Mouse (Mus musculus): Measurements from ENCODE around the gene Aldh4a1. TPM values are rescaled to one million over a fixed set of nuclear protein-coding genes. Genes with fewer than 3 reads are reported as not detected.

The Aldh4a1 gene
- polyA plus RNA-seq, 1 experiment from 2014 or later: 25.3 TPM

DNA sequence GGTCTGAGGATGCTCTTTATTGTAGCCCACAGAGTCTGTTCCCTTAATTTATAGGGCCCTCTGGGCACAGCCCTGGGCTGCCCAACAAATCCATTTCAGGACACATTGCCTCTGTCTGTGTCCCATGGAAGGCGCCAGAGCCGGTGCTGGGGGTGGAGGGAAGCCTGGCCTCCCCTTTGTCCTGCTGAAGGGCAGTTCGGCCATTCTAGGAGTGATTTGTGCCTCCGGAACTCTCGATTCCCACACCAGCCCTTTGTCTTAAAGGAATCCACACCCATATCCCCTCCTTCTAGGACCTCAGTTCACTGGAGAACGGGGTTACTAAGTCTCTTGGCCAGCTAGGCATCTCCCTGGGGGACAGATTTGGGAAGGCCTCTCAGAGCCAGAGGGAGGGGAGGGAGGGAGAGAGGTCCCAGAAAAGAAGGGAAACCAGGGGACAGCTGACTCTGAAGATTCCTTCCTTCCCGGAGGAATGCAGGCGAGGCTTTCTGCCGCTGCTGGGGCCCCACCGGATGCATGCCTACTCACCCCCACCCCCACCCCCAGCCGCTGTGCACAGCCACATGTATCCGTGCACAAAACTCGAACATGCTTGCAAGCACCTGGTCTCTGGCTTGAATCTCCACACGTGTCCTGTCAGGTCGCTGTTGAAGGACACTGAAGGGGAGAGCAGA lies 41.9 kb upstream of the Aldh4a1 start:
- 1% methylated on average over 15 of the region's 15 CpGs for WGBS
- Histone ChIP-seq H3K9ac (replicated peaks) (peak overlapping the region; percentile 48), H3K27me3 (no peaks in the 10 kb centered on the region), H3K27ac (peak overlapping the region; percentile 87), H3K4me1 (replicated peaks) (peaks cover 71% of the 10 kb centered on the region), H3K4me2 (peak overlapping the region; percentile 45), H3K9me3 (no peaks in the 10 kb centered on the region), H3K4me3 (replicated peaks) (peak overlapping the region; percentile 1), H3K36me3 (no peaks in the 10 kb centered on the region)
- peak; percentile 35; the same call in 1 of the 2 replicates for ATAC-seq (ENCODE audit: insufficient number of reproducible peaks, insufficient read depth, low FRiP score, low TSS enrichment, low read depth)

DNA sequence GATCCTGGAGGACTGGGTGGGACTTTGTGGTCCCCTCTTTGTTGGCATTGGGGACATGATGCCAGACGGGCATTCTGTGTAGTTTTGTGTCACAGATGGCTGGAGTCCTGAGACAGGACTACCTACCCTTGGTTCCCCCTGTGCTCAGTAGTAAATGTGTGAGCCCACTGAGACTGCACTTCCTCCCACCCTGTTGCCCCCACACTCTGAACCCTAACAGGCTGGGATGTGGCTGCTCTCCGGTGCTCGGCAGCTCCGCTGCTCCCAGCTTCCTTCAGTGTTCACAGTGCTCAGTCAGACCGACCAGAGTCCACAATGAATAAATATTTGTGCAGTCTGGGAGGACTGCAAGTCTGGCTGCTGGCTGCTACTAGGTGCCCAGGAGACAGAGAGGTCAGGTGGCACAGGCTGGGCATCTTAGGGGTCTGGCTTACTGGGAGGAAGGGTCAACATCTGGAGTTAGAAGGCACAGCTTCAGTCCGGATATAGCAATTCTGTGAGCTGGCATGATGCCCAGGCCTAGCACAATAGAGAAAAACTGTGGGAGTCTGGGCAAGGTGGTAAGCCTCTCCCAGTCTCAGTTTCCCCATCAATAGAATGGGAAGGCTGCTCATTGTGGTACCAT lies 41.1 kb upstream of the Aldh4a1 start:
- 26% methylated on average over 6 of the region's 6 CpGs for WGBS
- ATAC-seq (ENCODE audit: insufficient number of reproducible peaks, insufficient read depth, low FRiP score, low TSS enrichment, low read depth): no peak
- H3K9me3 ChIP-seq: no peaks in the 10 kb centered on the region
- H3K4me1 ChIP-seq (replicated peaks): peaks cover 65% of the 10 kb centered on the region
- peak overlapping the region; percentile 1 for H3K4me3 ChIP-seq (replicated peaks)
- no peaks in the 10 kb centered on the region for H3K27me3 ChIP-seq
- peak overlapping the region; percentile 48; the same call in 1 of the 2 replicates for H3K9ac ChIP-seq (replicated peaks)
- peak overlapping the region; percentile 45 for H3K4me2 ChIP-seq
- H3K36me3 ChIP-seq: no peaks in the 10 kb centered on the region
- H3K27ac ChIP-seq: peak overlapping the region; percentile 87

DNA sequence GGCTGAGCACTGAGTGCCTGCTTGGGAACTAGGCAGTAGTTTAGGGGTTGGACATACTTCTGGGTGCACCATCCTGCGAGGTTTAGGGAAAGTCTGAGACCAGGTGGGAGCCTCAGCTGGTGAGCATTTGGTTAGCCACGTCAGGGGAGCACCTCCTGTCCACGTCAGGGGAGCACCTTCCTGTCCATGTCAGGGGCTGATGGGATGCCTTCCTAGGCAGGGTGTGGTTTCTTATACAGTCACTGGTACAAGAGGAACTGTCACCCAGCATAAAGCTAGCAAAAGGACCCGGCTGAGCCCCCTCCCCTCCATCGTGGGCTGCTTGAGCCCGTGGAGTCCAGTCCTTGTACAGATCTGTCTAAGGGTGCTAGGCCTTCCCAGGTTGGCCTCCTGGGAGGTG lies 40.3 kb upstream of the Aldh4a1 start:
- H3K9ac ChIP-seq (replicated peaks): no peak overlapping the region
- H3K4me1 ChIP-seq (replicated peaks): peaks cover 60% of the 10 kb centered on the region
- 77% methylated on average over 6 of the region's 6 CpGs for WGBS

DNA sequence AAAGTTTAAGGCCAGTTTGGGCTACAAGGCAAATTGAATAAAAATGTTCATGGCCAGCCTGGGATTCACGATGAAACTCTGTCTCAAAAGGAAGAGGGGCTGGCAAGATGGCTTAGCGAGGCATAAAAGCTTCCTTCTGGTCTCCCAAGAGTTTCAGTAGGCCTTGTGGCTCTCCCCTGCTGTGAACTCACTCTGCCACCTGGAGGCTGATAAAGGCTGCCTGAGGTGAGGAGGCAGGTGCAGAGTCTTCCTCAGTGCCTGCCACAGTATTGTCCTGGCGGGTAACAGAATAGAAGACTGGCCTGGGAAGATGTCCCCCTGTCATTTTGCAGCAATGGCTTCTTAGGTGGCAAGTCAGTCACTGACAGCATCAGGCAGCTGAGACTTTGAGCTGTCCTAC lies 39.8 kb upstream of the Aldh4a1 start:
- WGBS: 44% methylated on average over 3 of the region's 3 CpGs
- H3K9me3 ChIP-seq: no peaks in the 10 kb centered on the region
- H3K9ac ChIP-seq (replicated peaks): no peak overlapping the region; the same call in 1 of the 2 replicates
- 0 out of 2 replicates have a peak overlapping the region, but pooled peaks have one; percentile 17 for H3K27ac ChIP-seq
- no peak overlapping the region for H3K4me3 ChIP-seq (replicated peaks)
- no peak for ATAC-seq (ENCODE audit: insufficient number of reproducible peaks, insufficient read depth, low FRiP score, low TSS enrichment, low read depth)
- H3K27me3 ChIP-seq: no peaks in the 10 kb centered on the region
- H3K36me3 ChIP-seq: no peaks in the 10 kb centered on the region
- peaks cover 63% of the 10 kb centered on the region for H3K4me1 ChIP-seq (replicated peaks)
- no peak overlapping the region for H3K4me2 ChIP-seq

More for the DNA sequence above, 40.3 kb upstream of the Aldh4a1 start:
- no peak overlapping the region for H3K4me2 ChIP-seq
- H3K36me3 ChIP-seq: no peaks in the 10 kb centered on the region
- no peak overlapping the region for H3K27ac ChIP-seq
- ATAC-seq (ENCODE audit: insufficient number of reproducible peaks, insufficient read depth, low FRiP score, low TSS enrichment, low read depth): no peak
- no peaks in the 10 kb centered on the region for H3K9me3 ChIP-seq
- no peaks in the 10 kb centered on the region for H3K27me3 ChIP-seq
- no peak overlapping the region for H3K4me3 ChIP-seq (replicated peaks)

DNA sequence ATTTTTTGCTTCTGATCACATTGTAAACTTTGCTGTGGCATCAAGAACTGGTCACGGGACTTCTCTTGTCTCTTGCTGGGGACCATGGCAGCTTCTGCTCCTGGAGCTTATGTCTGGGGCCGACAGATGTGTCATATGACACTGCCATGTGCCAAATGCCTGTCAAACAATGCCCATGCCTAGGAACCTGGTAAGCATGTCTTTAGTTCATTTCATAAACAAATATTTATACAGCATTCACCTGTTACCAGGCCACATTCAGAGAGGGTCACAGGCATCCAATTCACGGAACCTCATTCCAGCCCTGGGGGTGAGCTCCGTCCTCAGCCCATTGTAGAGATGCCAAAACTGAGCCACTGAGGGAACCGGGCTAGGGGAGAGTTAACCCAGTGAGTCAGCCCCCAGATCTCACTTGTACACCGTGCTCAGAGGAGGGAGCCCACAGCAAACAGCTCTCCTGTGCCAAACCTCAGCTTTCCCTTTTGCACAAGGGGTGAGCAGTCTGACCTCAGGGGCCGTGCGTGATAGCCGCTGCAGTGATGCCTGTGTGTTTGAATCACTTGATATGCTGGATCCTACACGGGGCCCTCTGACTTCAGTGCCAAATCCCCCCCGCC lies 38.9 kb upstream of the Aldh4a1 start:
- Histone ChIP-seq H3K4me3 (replicated peaks) (no peak overlapping the region), H3K27ac (no peak overlapping the region), H3K36me3 (no peaks in the 10 kb centered on the region), H3K4me2 (no peak overlapping the region), H3K27me3 (no peaks in the 10 kb centered on the region), H3K4me1 (replicated peaks) (peaks cover 60% of the 10 kb centered on the region), H3K9me3 (no peaks in the 10 kb centered on the region), H3K9ac (replicated peaks) (no peak overlapping the region)
- ATAC-seq (ENCODE audit: insufficient number of reproducible peaks, insufficient read depth, low FRiP score, low TSS enrichment, low read depth): no peak
- WGBS: 87% methylated on average over 11 of the region's 11 CpGs

DNA sequence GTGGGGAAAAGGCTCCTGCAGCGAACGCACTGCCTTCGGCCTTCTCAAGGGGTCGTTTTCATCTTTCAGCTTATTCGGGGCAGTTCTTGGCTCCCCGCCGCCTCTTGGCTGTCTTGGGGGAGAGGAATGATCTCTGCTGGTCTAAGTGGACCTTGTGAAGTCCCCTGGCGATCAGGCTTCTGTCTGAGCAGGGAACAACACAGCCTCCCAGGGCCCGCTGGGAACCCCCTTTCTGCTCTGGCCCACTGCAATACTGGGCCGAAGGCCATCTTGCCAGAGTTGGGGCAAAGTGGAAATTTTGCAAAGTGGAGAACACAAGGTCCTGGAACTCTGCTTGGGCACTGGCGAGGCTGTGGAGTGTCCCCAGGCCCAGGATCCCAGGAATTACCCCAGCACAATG lies 38.0 kb upstream of the Aldh4a1 start:
- 78% methylated on average over 11 of the region's 11 CpGs for WGBS
- no peaks in the 10 kb centered on the region for H3K27me3 ChIP-seq
- H3K4me1 ChIP-seq (replicated peaks): peaks cover 55% of the 10 kb centered on the region
- no peak overlapping the region for H3K4me2 ChIP-seq
- ATAC-seq (ENCODE audit: insufficient number of reproducible peaks, insufficient read depth, low FRiP score, low TSS enrichment, low read depth): no peak
- no peaks in the 10 kb centered on the region for H3K36me3 ChIP-seq
- H3K27ac ChIP-seq: 0 out of 2 replicates have a peak overlapping the region, but pooled peaks have one; percentile 7
- H3K4me3 ChIP-seq (replicated peaks): no peak overlapping the region
- no peaks in the 10 kb centered on the region for H3K9me3 ChIP-seq
- no peak overlapping the region for H3K9ac ChIP-seq (replicated peaks)

DNA sequence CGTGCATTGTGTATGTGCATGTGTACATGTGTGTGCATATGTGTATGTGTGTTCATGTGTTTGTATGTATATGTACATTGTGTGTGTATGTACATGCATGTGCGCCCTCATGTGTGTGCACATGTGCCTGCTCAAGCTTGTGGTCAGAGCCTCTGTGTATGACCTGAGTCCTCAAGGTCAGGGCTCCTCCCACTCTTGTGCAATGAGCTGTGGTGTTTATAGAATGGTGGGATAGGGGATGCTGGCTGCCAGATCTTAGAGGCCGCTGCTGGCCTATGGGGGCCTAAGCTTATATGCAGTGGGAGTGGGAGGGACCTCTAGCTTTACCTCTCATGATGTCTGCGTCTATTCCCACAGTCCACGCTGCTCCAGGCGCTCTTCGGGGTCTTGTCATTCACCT lies 37.0 kb upstream of the Aldh4a1 start:
- WGBS: 87% methylated on average over 7 of the region's 7 CpGs
- H3K4me2 ChIP-seq: no peak overlapping the region
- no peak overlapping the region for H3K27ac ChIP-seq
- no peaks in the 10 kb centered on the region for H3K27me3 ChIP-seq
- H3K4me3 ChIP-seq (replicated peaks): no peak overlapping the region
- H3K4me1 ChIP-seq (replicated peaks): peaks cover 55% of the 10 kb centered on the region
- no peaks in the 10 kb centered on the region for H3K9me3 ChIP-seq
- H3K36me3 ChIP-seq: no peaks in the 10 kb centered on the region
- ATAC-seq (ENCODE audit: insufficient number of reproducible peaks, insufficient read depth, low FRiP score, low TSS enrichment, low read depth): no peak
- H3K9ac ChIP-seq (replicated peaks): no peak overlapping the region

DNA sequence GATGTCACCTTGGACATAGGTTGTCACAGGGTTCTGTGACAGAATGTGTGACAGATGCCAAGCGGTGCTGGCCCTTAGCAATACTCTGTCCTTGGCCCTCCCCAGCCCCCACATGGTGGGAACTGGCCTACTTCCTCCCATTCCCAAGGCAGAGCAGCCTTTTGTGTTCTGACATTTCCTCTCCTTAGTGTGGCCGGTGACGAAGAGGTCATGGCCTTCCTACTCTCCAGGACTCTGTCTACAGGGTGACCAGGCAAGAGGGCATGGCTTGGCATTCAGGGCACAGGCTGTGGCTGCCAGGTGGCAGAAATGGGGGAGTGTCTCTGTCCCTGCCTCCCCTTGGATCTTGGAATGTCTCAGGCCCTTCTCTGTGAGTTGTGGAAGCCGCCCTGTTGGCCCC lies 35.3 kb upstream of the Aldh4a1 start:
- ATAC-seq (ENCODE audit: insufficient number of reproducible peaks, insufficient read depth, low FRiP score, low TSS enrichment, low read depth): no peak
- 83% methylated on average over 4 of the region's 4 CpGs for WGBS

DNA sequence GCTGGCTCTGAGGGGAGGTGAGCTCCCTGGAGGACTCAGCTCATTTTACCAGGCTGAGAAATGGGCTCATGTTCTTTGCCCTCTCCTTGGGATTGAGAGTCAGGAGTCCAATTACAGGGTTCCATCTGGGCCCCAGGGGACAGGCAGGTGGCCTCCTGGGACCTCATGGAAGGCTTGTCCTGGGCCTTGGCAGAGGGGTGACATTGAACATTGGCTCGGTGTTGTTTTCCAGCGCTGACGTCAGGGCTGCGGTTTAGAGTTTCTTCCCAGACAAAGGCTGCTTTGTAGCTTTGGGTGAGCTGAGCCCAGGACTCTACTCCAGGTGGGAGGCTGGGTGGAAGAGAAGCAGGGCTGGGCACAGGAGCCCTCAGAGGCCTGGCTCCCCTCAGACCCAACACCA lies 34.9 kb upstream of the Aldh4a1 start:
- Histone ChIP-seq H3K9me3 (no peaks in the 10 kb centered on the region), H3K4me3 (replicated peaks) (no peak overlapping the region), H3K9ac (replicated peaks) (no peak overlapping the region; the same call in 1 of the 2 replicates), H3K4me1 (replicated peaks) (peaks cover 38% of the 10 kb centered on the region), H3K36me3 (no peaks in the 10 kb centered on the region), H3K27me3 (no peaks in the 10 kb centered on the region), H3K27ac (no peak overlapping the region), H3K4me2 (no peak overlapping the region)
- ATAC-seq (ENCODE audit: insufficient number of reproducible peaks, insufficient read depth, low FRiP score, low TSS enrichment, low read depth): no peak
- WGBS: 65% methylated on average over 4 of the region's 4 CpGs

More for the DNA sequence above, 35.3 kb upstream of the Aldh4a1 start:
- no peaks in the 10 kb centered on the region for H3K27me3 ChIP-seq
- H3K36me3 ChIP-seq: no peaks in the 10 kb centered on the region
- H3K9ac ChIP-seq (replicated peaks): peak overlapping the region; percentile 23; the same call in 1 of the 2 replicates
- no peak overlapping the region for H3K4me2 ChIP-seq
- peaks cover 38% of the 10 kb centered on the region for H3K4me1 ChIP-seq (replicated peaks)
- H3K4me3 ChIP-seq (replicated peaks): no peak overlapping the region
- no peaks in the 10 kb centered on the region for H3K9me3 ChIP-seq
- no peak overlapping the region for H3K27ac ChIP-seq

DNA sequence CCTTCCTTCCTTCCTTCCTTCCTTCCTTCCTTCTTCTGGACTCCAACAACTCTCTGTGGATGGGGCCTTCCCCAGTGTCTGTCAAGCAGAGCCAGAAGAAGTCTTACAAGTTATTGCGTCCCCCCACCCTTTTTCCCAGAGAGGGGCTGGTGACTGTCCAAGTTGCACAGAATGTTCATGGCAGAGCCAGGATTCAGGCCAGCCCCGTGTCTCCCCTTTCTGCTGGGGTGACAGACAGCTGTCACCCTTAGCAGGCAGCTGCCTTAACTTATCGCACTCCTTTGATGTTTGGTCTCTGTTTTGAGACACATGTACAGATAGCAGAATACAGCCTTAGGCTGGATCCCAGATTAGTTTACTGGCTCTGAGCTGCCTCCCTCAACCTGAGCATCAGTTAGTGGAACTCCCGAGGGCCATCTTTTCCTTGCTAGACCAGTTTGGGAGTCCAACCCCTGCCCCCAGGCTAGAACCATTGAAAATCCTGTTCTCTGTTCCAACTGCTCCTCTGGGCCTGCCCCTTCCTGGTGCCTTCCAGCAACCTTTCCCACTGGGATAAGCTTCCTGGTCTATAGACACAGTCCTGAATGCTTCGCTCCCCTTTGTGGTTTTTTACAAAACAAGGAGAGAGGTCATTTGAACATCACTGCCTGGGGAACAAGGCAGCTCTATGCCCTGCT lies 33.2 kb upstream of the Aldh4a1 start:
- 40% methylated on average over 5 of the region's 5 CpGs for WGBS
- Histone ChIP-seq H3K27me3 (no peaks in the 10 kb centered on the region), H3K4me3 (replicated peaks) (no peak overlapping the region), H3K36me3 (no peaks in the 10 kb centered on the region), H3K9me3 (no peaks in the 10 kb centered on the region), H3K4me2 (no peak overlapping the region), H3K4me1 (replicated peaks) (peaks cover 44% of the 10 kb centered on the region), H3K27ac (peak overlapping the region; percentile 23; the same call in 1 of the 2 replicates), H3K9ac (replicated peaks) (peak overlapping the region; percentile 28; the same call in 1 of the 2 replicates)
- ATAC-seq (ENCODE audit: insufficient number of reproducible peaks, insufficient read depth, low FRiP score, low TSS enrichment, low read depth): no peak

DNA sequence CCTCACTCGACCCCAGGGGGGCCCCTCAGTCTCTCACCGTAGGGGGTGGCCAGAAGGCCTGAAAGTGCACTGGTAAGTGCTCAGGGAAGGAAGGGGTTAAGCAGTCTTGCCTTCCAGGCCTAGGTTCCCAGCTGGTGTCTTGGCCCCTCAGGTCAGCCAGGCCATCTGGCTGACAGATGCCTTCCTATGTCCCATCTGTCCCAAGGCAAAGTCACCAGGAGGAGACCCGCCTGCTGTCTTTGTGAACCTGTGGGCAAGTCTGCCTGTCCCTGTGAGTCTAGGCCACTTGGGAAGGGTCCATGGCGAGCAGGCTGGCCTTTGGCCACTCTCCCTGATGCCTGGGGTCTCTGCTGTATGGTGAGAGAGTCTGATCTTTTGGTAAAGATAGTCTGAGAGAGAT lies 32.2 kb upstream of the Aldh4a1 start:
- H3K27me3 ChIP-seq: no peaks in the 10 kb centered on the region
- H3K9ac ChIP-seq (replicated peaks): no peak overlapping the region
- no peak overlapping the region for H3K4me3 ChIP-seq (replicated peaks)
- H3K9me3 ChIP-seq: no peaks in the 10 kb centered on the region
- no peak for ATAC-seq (ENCODE audit: insufficient number of reproducible peaks, insufficient read depth, low FRiP score, low TSS enrichment, low read depth)
- H3K4me1 ChIP-seq (replicated peaks): peaks cover 48% of the 10 kb centered on the region
- H3K27ac ChIP-seq: peak overlapping the region; percentile 50; the same call in 1 of the 2 replicates
- no peaks in the 10 kb centered on the region for H3K36me3 ChIP-seq
- 20% methylated on average over 4 of the region's 4 CpGs for WGBS
- no peak overlapping the region for H3K4me2 ChIP-seq

Measured in limb, embryonic 12.5 days (tissue).